Mouse (Mus musculus): ENCODE measurements around the gene Gm8677. TPM values are rescaled to one million over a fixed set of nuclear protein-coding genes. Genes with fewer than 3 reads are reported as not detected.
"Not testable (repeated sequence)": the region's sequence is repeated elsewhere in the genome, so short reads cannot be mapped to it uniquely, and the experiment has no call there.

The Gm8677 gene
- not detected in 2 replicates for polyA plus RNA-seq (2015; fragmentation: Nextera tagmentation; extraction: Ambion mirVana)

GRCm38 (mm10) chr7:22534787-22535186, at the start of gene Gm8677:
Gene Gm8677 (minus strand): TSS chr7:22534887.
- not testable (repeated sequence) for H3K9ac ChIP-seq; H3K36me3 ChIP-seq (replicated peaks); H3K27ac ChIP-seq; H3K9me3 ChIP-seq; ATAC-seq (replicated peaks); H3K4me1 ChIP-seq; H3K4me2 ChIP-seq; H3K4me3 ChIP-seq; H3K27me3 ChIP-seq (replicated peaks)
- WGBS, result no CpG with 5 or more reads among the region's 1 CpGs

GRCm38 (mm10) chr7:22565243-22565642, 30.6 kb upstream of the Gm8677 start, which contains the start of gene Gm4201:
Gene Gm4201 (minus strand): TSS chr7:22565343.
- H3K9ac ChIP-seq; H3K9me3 ChIP-seq; H3K4me1 ChIP-seq; H3K4me2 ChIP-seq; ATAC-seq (replicated peaks); H3K27ac ChIP-seq; H3K36me3 ChIP-seq (replicated peaks); H3K27me3 ChIP-seq (replicated peaks); H3K4me3 ChIP-seq: not testable (repeated sequence)
- WGBS, result no CpG with 5 or more reads among the region's 3 CpGs

DNA sequence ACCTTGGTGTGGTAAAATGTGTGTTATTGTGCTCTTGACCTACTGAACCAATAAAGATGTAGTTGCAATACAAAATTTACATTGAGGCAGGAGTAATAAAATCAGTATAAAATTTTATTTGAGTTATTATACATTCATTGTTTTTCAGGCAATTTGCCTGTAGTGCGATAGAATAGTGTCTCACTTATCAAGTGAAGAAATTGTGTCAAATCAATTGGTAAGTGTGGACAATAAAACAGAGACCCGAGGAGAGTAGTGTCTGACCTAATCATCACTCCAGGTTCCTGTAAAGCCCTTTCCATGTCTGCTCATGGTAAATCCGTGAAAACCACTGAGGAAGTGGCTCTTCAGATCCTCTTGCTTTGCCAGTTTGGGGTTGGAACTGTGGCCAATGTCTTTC, 12.0 kb downstream of the Gm8677 start, which contains the start of gene Vmn1r152:
Gene Vmn1r152 (plus strand): TSS at position 301 of the 400 bp plus-strand sequence.
- ATAC-seq (replicated peaks); H3K9me3 ChIP-seq; H3K27ac ChIP-seq; H3K36me3 ChIP-seq (replicated peaks); H3K27me3 ChIP-seq (replicated peaks); H3K9ac ChIP-seq; H3K4me3 ChIP-seq; H3K4me2 ChIP-seq; H3K4me1 ChIP-seq: not testable (repeated sequence)
- WGBS, result no CpG with 5 or more reads among the region's 3 CpGs

DNA sequence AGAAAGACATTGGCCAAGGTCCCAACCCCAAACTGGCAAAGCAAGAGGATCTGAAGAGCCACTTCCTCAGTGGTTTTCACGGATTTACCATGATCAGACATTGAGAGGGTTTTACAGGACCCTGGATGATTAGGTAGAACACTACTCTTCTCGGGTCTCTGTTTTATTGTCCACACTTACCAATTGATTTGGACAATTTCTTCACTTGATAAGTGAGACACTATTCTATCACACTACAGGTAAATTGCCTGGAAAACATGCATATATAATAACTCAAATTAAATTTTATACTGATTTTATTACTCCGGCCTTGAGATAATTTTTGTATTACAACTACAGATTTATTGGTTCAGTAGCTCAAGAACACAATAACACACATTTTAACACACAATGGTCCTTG, 35.1 kb downstream of the Gm8677 start, which contains the start of gene Vmn1r151:
Gene Vmn1r151 (minus strand): TSS at position 101 of the 400 bp plus-strand sequence.
- not testable (repeated sequence) for ATAC-seq (replicated peaks); H3K9me3 ChIP-seq; H3K27me3 ChIP-seq (replicated peaks); H3K4me1 ChIP-seq; H3K36me3 ChIP-seq (replicated peaks); H3K27ac ChIP-seq; H3K4me2 ChIP-seq; H3K4me3 ChIP-seq; H3K9ac ChIP-seq
- 55% methylated on average over 2 of the region's 3 CpGs for whole genome bisulfite sequencing

Other genes with a start within 250 kb of the Gm8677 start
- gene Gm4187, start 205.2 kb downstream of the Gm8677 start, polyA plus RNA-seq (2015; fragmentation: Nextera tagmentation; extraction: Ambion mirVana), result not detected in 2 replicates
- not detected in 2 replicates for gene Gm8660, start 163.8 kb downstream of the Gm8677 start, polyA plus RNA-seq (2015; fragmentation: Nextera tagmentation; extraction: Ambion mirVana)
- not detected in 2 replicates for gene Vmn1r148, start 121.3 kb downstream of the Gm8677 start, polyA plus RNA-seq (2015; fragmentation: Nextera tagmentation; extraction: Ambion mirVana)
- gene Vmn1r149, start 96.7 kb downstream of the Gm8677 start, polyA plus RNA-seq (2015; fragmentation: Nextera tagmentation; extraction: Ambion mirVana), result not detected in 2 replicates
- not detected in 2 replicates for gene Gm10665, start 70.8 kb downstream of the Gm8677 start, polyA plus RNA-seq (2015; fragmentation: Nextera tagmentation; extraction: Ambion mirVana)
- not detected in 2 replicates for gene Vmn1r151, start 35.2 kb downstream of the Gm8677 start, polyA plus RNA-seq (2015; fragmentation: Nextera tagmentation; extraction: Ambion mirVana)
- gene Vmn1r152, start 11.9 kb downstream of the Gm8677 start, polyA plus RNA-seq (2015; fragmentation: Nextera tagmentation; extraction: Ambion mirVana), result not detected in 2 replicates
- gene Gm4201, start 30.5 kb upstream of the Gm8677 start, polyA plus RNA-seq (2015; fragmentation: Nextera tagmentation; extraction: Ambion mirVana), result not detected in 2 replicates
- not detected in 2 replicates for gene Gm4565, start 53.2 kb upstream of the Gm8677 start, polyA plus RNA-seq (2015; fragmentation: Nextera tagmentation; extraction: Ambion mirVana)
- gene Vmn1r155, start 123.1 kb upstream of the Gm8677 start, polyA plus RNA-seq (2015; fragmentation: Nextera tagmentation; extraction: Ambion mirVana), result not detected in 2 replicates
- not detected in 2 replicates for gene Gm8693, start 157.4 kb upstream of the Gm8677 start, polyA plus RNA-seq (2015; fragmentation: Nextera tagmentation; extraction: Ambion mirVana)
- not detected in 2 replicates for gene Gm4567, start 184.8 kb upstream of the Gm8677 start, polyA plus RNA-seq (2015; fragmentation: Nextera tagmentation; extraction: Ambion mirVana)
- gene Vmn1r157, start 226.8 kb upstream of the Gm8677 start, polyA plus RNA-seq (2015; fragmentation: Nextera tagmentation; extraction: Ambion mirVana), result not detected in 2 replicates

All from midbrain, embryonic 15.5 days (tissue).